8 mouse cellular contexts compared by ENCODE assay signal in genomic region chr9:96630571-96631388, GRCm38 (mm10). TPM values are rescaled to one million over a fixed set of nuclear protein-coding genes. Genes with fewer than 3 reads are reported as not detected.
DNase-seq lines count a peak whose midpoint lies in the region; ATAC-seq and TF ChIP-seq lines count a peak whose summit lies in the region.

No protein-coding gene starts in this region.

- peaks cover 11% of the 10 kb centered on the region; the same call in 1 of the 2 replicates for H3K4me1 ChIP-seq in embryonic facial prominence, embryonic 12.5 days
- H3K4me1 ChIP-seq in heart, embryonic 12.5 days (replicated peaks), result peaks cover 26% of the 10 kb centered on the region
- peaks cover 40% of the 10 kb centered on the region for H3K4me1 ChIP-seq in kidney, embryonic 15.5 days
- peaks cover 3% of the 10 kb centered on the region for H3K4me1 ChIP-seq in lung, embryonic 14.5 days (ENCODE audit: insufficient read depth)
- peaks cover 20% of the 10 kb centered on the region for H3K4me1 ChIP-seq in thymus, adult 2 months (replicated peaks; ENCODE audit: control insufficient read depth, insufficient read depth, low read length)

- TF ChIP-seq POLR2A in thymus, adult 2 months (IDR thresholded peaks at IDR 0.05; ENCODE audit: control insufficient read depth, extremely low read depth, insufficient read depth, low read length, poor library complexity), result 0 out of 2 replicates have a peak, but pooled peaks have one; percentile 41

- H3K4me3 ChIP-seq in embryonic facial prominence, embryonic 12.5 days, result peak overlapping the region; percentile 65
- H3K4me3 ChIP-seq in heart, embryonic 12.5 days, result peak overlapping the region; percentile 93
- peak overlapping the region; percentile 93 for H3K4me3 ChIP-seq in kidney, embryonic 15.5 days (replicated peaks)
- H3K4me3 ChIP-seq in lung, embryonic 14.5 days (ENCODE audit: low read depth, low read length), result peak overlapping the region; percentile 92
- peak overlapping the region; percentile 60 for H3K4me3 ChIP-seq in thymus, adult 2 months (ENCODE audit: control insufficient read depth, insufficient read depth, low read length)

- no peaks in the 10 kb centered on the region for H3K9me3 ChIP-seq in embryonic facial prominence, embryonic 12.5 days
- H3K9me3 ChIP-seq in heart, embryonic 12.5 days (replicated peaks), result no peaks in the 10 kb centered on the region
- no peaks in the 10 kb centered on the region for H3K9me3 ChIP-seq in kidney, embryonic 15.5 days (replicated peaks)
- H3K9me3 ChIP-seq in lung, embryonic 14.5 days (ENCODE audit: low read depth, low read length), result no peaks in the 10 kb centered on the region

- under 1% methylated on average over 60 of the region's 105 CpGs for WGBS in embryonic facial prominence, embryonic 12.5 days
- WGBS in heart, embryonic 12.5 days, result under 1% methylated on average over 84 of the region's 105 CpGs
- 0% methylated on average over 42 of the region's 105 CpGs for WGBS in kidney, embryonic 15.5 days
- WGBS in lung, embryonic 14.5 days, result under 1% methylated on average over 59 of the region's 105 CpGs
- 1% methylated on average over 84 of the region's 105 CpGs for WGBS in thymus, adult 2 months

- peak overlapping the region; percentile 96 for H3K27ac ChIP-seq in embryonic facial prominence, embryonic 12.5 days
- peak overlapping the region; percentile 95 for H3K27ac ChIP-seq in heart, embryonic 12.5 days (ENCODE audit: poor library complexity, severe bottlenecking)
- peak overlapping the region; percentile 98 for H3K27ac ChIP-seq in kidney, embryonic 15.5 days
- H3K27ac ChIP-seq in lung, embryonic 14.5 days (ENCODE audit: low read depth), result peak overlapping the region; percentile 98
- peak overlapping the region; percentile 42 for H3K27ac ChIP-seq in thymus, adult 2 months (ENCODE audit: control insufficient read depth, insufficient read depth, low read length)

- peak overlapping the region; percentile 60 for H3K4me2 ChIP-seq in embryonic facial prominence, embryonic 12.5 days (replicated peaks)
- H3K4me2 ChIP-seq in heart, embryonic 12.5 days, result peak overlapping the region; percentile 93
- peak overlapping the region; percentile 86 for H3K4me2 ChIP-seq in kidney, embryonic 15.5 days
- H3K4me2 ChIP-seq in lung, embryonic 14.5 days, result peak overlapping the region; percentile 80

- DNase-seq in adrenal gland, postnatal 25 days, result peak; percentile 70
- DNase-seq in lung, embryonic 14.5 days, result peak; percentile 80
- peak; percentile 83 for DNase-seq in thymus, adult 2 months

- 0 out of 2 replicates have a peak, but pooled peaks cover 3% of the 10 kb centered on the region for H3K27me3 ChIP-seq in embryonic facial prominence, embryonic 12.5 days
- H3K27me3 ChIP-seq in heart, embryonic 12.5 days (replicated peaks), result peaks cover 7% of the 10 kb centered on the region; the same call in 1 of the 2 replicates
- 0 out of 2 replicates have a peak, but pooled peaks cover 3% of the 10 kb centered on the region for H3K27me3 ChIP-seq in kidney, embryonic 15.5 days
- no peaks in the 10 kb centered on the region for H3K27me3 ChIP-seq in lung, embryonic 14.5 days (ENCODE audit: insufficient read depth, low read length)
- no peaks in the 10 kb centered on the region for H3K27me3 ChIP-seq in thymus, adult 2 months (ENCODE audit: control insufficient read depth, insufficient read depth, low read length)

- TF ChIP-seq CTCF in lung, embryonic 14.5 days (IDR thresholded peaks at IDR 0.05; ENCODE audit: low read depth), result no peak
- no peak for TF ChIP-seq CTCF in thymus, adult 2 months (IDR thresholded peaks at IDR 0.05; ENCODE audit: borderline replicate concordance, control insufficient read depth, extremely low read depth, insufficient read depth, low read length, poor library complexity)

- H3K9ac ChIP-seq in embryonic facial prominence, embryonic 12.5 days, result peak overlapping the region; percentile 89
- peak overlapping the region; percentile 93 for H3K9ac ChIP-seq in heart, embryonic 12.5 days
- H3K9ac ChIP-seq in kidney, embryonic 15.5 days, result peak overlapping the region; percentile 94
- H3K9ac ChIP-seq in lung, embryonic 14.5 days, result peak overlapping the region; percentile 97

- ATAC-seq in CD4-positive, CD25-positive, alpha-beta regulatory T cell, adult 4 months, result peak; percentile 83
- ATAC-seq in embryonic facial prominence, embryonic 12.5 days (ENCODE audit: insufficient number of reproducible peaks, insufficient read depth, low FRiP score, low TSS enrichment), result peak; percentile 76
- ATAC-seq in heart, embryonic 12.5 days (ENCODE audit: insufficient number of reproducible peaks, low FRiP score), result peak; percentile 88
- ATAC-seq in kidney, embryonic 15.5 days (replicated peaks; ENCODE audit: low FRiP score), result peak; percentile 88
- ATAC-seq in lung, embryonic 14.5 days (ENCODE audit: insufficient read depth), result peak; percentile 84
- peak; percentile 72 for ATAC-seq in neutrophil, adult 5-6 weeks (ENCODE audit: extremely low read depth, insufficient number of reproducible peaks, low FRiP score, poor library complexity, severe bottlenecking)

- H3K36me3 ChIP-seq in embryonic facial prominence, embryonic 12.5 days, result no peaks in the 10 kb centered on the region
- H3K36me3 ChIP-seq in heart, embryonic 12.5 days, result no peaks in the 10 kb centered on the region
- no peaks in the 10 kb centered on the region for H3K36me3 ChIP-seq in kidney, embryonic 15.5 days
- H3K36me3 ChIP-seq in lung, embryonic 14.5 days (ENCODE audit: insufficient read depth), result no peaks in the 10 kb centered on the region
- H3K36me3 ChIP-seq in thymus, adult 2 months (ENCODE audit: control insufficient read depth, insufficient read depth, low read length), result no peaks in the 10 kb centered on the region

RNA-seq across cellular contexts. Expression of gene Rasa2, which starts 0.6 kb away (rescaled TPM):
- polyA plus RNA-seq in CD4-positive, CD25-positive, alpha-beta regulatory T cell, adult 4 months (2017; shearing (Covaris generic)), result 10 to 100 TPM; 31.2 to 43.3 TPM
- total RNA-seq in adrenal gland, postnatal 25 days (2021), result 9.3 and 15.5 TPM in 2 replicates
- 22.0 and 23.9 TPM in 2 replicates for polyA plus RNA-seq in embryonic facial prominence, embryonic 12.5 days (2016; fragmentation: Nextera tagmentation; extraction: Ambion mirVana)
- polyA plus RNA-seq in heart, embryonic 12.5 days (2016; fragmentation: Nextera tagmentation; extraction: Ambion mirVana), result 16.1 and 17.6 TPM in 2 replicates
- 17.3 and 18.6 TPM in 2 replicates for polyA plus RNA-seq in kidney, embryonic 15.5 days (2015; fragmentation: Nextera tagmentation; extraction: Ambion mirVana)
- 18.7 and 21.4 TPM in 2 replicates for polyA plus RNA-seq in lung, embryonic 14.5 days (2014; fragmentation: Nextera tagmentation; extraction: Ambion mirVana)
- total RNA-seq in neutrophil, adult 5-6 weeks (2017), result 61.8 and 77.9 TPM in 2 replicates
- polyA plus RNA-seq in thymus, adult 2 months (2012; rRNA removed), result 6.5 and 7.4 TPM in 2 replicates

Comparison
In these comparisons a context has a peak if more than half of its experiments do, and no peak if none do; other contexts are left out.
1. Peak in every context shown above with its lines: DNase-seq, ATAC-seq, H3K4me3 ChIP-seq and H3K27ac ChIP-seq.
2. H3K27ac ChIP-seq: peak in every context shown above with its lines; median percentile 98 in kidney, embryonic 15.5 days; 98 in lung, embryonic 14.5 days; 96 in embryonic facial prominence, embryonic 12.5 days; 95 in heart, embryonic 12.5 days; 42 in thymus, adult 2 months.